Comparison of ENCODE assay signal across 9 mouse cellular contexts in genomic region chr5:142368122-142368521, GRCm38 (mm10). TPM values are rescaled to one million over a fixed set of nuclear protein-coding genes. Genes with fewer than 3 reads are reported as not detected.
DNase-seq lines count a peak whose midpoint lies in the region; ATAC-seq and TF ChIP-seq lines count a peak whose summit lies in the region.
"Had no signal": no experiment of that assay in that cellular context is flagged by ENCODE, and none has a peak within 500 bp of the region (broad histone marks: within the 10 kb centered on the region; RNA-seq: fewer than 3 reads in every experiment).

No protein-coding gene starts in this region.

- no peak for ATAC-seq in cerebellum, adult (ENCODE audit: insufficient number of reproducible peaks, low FRiP score, low TSS enrichment)
- no peak for ATAC-seq in neural tube, embryonic 11.5 days (ENCODE audit: insufficient read depth, low FRiP score, low TSS enrichment)
- ATAC-seq in limb, embryonic 15.5 days (ENCODE audit: insufficient number of reproducible peaks, low FRiP score, low TSS enrichment, low read depth) = no peak
- ATAC-seq in granulocyte monocyte progenitor cell, adult 5-6 weeks (replicated peaks; ENCODE audit: poor library complexity, severe bottlenecking) = no peak; the same call in 1 of the 2 replicates

- H3K9me3 ChIP-seq in neural tube, embryonic 11.5 days (ENCODE audit: control insufficient read depth, low read length) = no peaks in the 10 kb centered on the region
- H3K9me3 ChIP-seq in limb, embryonic 15.5 days = no peaks in the 10 kb centered on the region

- H3K27me3 ChIP-seq in cerebellum, adult 2 months (ENCODE audit: control insufficient read depth, insufficient read depth, low read length) = no peaks in the 10 kb centered on the region
- no peaks in the 10 kb centered on the region for H3K27me3 ChIP-seq in neural tube, embryonic 11.5 days (ENCODE audit: control insufficient read depth, insufficient read depth, low read length)
- H3K27me3 ChIP-seq in limb, embryonic 15.5 days = no peaks in the 10 kb centered on the region

- no peak for TF ChIP-seq POLR2A in cerebellum, adult 2 months (IDR thresholded peaks at IDR 0.05; ENCODE audit: borderline replicate concordance, insufficient read depth, low read length)

- H3K9ac ChIP-seq in neural tube, embryonic 11.5 days (ENCODE audit: low read length) = peak overlapping the region; percentile 49
- H3K9ac ChIP-seq in limb, embryonic 15.5 days = peak overlapping the region; percentile 57

- no peak for TF ChIP-seq CTCF in cerebellum, adult 2 months (IDR thresholded peaks at IDR 0.05; ENCODE audit: borderline replicate concordance, insufficient read depth, low read depth, low read length)

- H3K4me3 ChIP-seq in cerebellum, adult 2 months (replicated peaks; ENCODE audit: insufficient read depth, low read depth, low read length) = peak overlapping the region; percentile 89
- peak overlapping the region; percentile 36 for H3K4me3 ChIP-seq in neural tube, embryonic 11.5 days (ENCODE audit: low read depth, low read length)
- peak overlapping the region; percentile 69 for H3K4me3 ChIP-seq in limb, embryonic 15.5 days

- peak overlapping the region; percentile 83 for H3K4me2 ChIP-seq in neural tube, embryonic 11.5 days (ENCODE audit: low read depth)
- peak overlapping the region; percentile 73 for H3K4me2 ChIP-seq in limb, embryonic 15.5 days

- no peak overlapping the region; the same call in 1 of the 2 replicates for H3K27ac ChIP-seq in cerebellum, adult 2 months (ENCODE audit: insufficient read depth, low read length)
- no peak overlapping the region for H3K27ac ChIP-seq in neural tube, embryonic 11.5 days (ENCODE audit: low read depth, low read length)
- peak overlapping the region; percentile 85 for H3K27ac ChIP-seq in limb, embryonic 15.5 days

- H3K4me1 ChIP-seq in cerebellum, adult 2 months (ENCODE audit: control insufficient read depth, insufficient read depth, low read length) = peaks cover 4% of the 10 kb centered on the region
- H3K4me1 ChIP-seq in neural tube, embryonic 11.5 days (ENCODE audit: control insufficient read depth, insufficient read depth, low read length) = peaks cover 22% of the 10 kb centered on the region
- peaks cover 28% of the 10 kb centered on the region for H3K4me1 ChIP-seq in limb, embryonic 15.5 days

- DNase-seq in cerebellum, adult 2 months = no peak
- no peak for DNase-seq in neural tube, embryonic 11.5 days (ENCODE audit: low spot score)
- no peak for DNase-seq in neural tube, embryonic 10.5 days (ENCODE audit: extremely low spot score, low spot score)
- no peak for DNase-seq in layer of hippocampus, adult 18-20 months (ENCODE audit: low spot score in 2 of 2)
- no peak for DNase-seq in frontal cortex, postnatal 25 days (ENCODE audit: low spot score in 2 of 2)
- DNase-seq: cerebellum, postnatal 36 days had no signal

- no peaks in the 10 kb centered on the region for H3K36me3 ChIP-seq in neural tube, embryonic 11.5 days (ENCODE audit: control insufficient read depth, insufficient read depth, low read length)
- no peaks in the 10 kb centered on the region for H3K36me3 ChIP-seq in limb, embryonic 15.5 days

- 55% methylated on average over 5 of the region's 5 CpGs for WGBS in cerebellum, adult 2 months
- 66% methylated on average over 5 of the region's 5 CpGs for WGBS in neural tube, embryonic 11.5 days
- 51% methylated on average over 5 of the region's 5 CpGs for WGBS in limb, embryonic 15.5 days

RNA-seq across cellular contexts. Expression of gene Foxk1, which starts 33.2 kb away (rescaled TPM):
- 14.2 and 15.4 TPM in 2 replicates for polyA plus RNA-seq in cerebellum, adult 2 months (2012; rRNA removed)
- polyA plus RNA-seq in neural tube, embryonic 11.5 days (2014; fragmentation: Nextera tagmentation; extraction: Ambion mirVana) = 3.9 and 4.7 TPM in 2 replicates
- 4.4 and 5.3 TPM in 2 replicates for polyA plus RNA-seq in limb, embryonic 15.5 days (2015; fragmentation: Nextera tagmentation; extraction: Ambion mirVana)
- total RNA-seq in layer of hippocampus, adult 18-20 months (2021) = 10 to 100 TPM; 51.1 to 55.3 TPM
- total RNA-seq in granulocyte monocyte progenitor cell, adult 5-6 weeks (2014; fragmentation: Nextera tagmentation) = 18.2 and 19.0 TPM in 2 replicates
- 6.1 TPM in 2 replicates for total RNA-seq in granulocyte monocyte progenitor cell, adult 5-6 weeks (2017)

Comparison
In these comparisons a context has a peak if more than half of its experiments do, and no peak if none do; other contexts are left out.
1. H3K4me3 ChIP-seq: peak in every context shown above with its lines; median percentile 89 in cerebellum, adult 2 months; 69 in limb, embryonic 15.5 days; 36 in neural tube, embryonic 11.5 days.